Mouse (Mus musculus) midbrain, embryonic 11.5 days (tissue): ENCODE measurements at regions not wholly inside any gene's neighbourhood (a gene's known extent, or its start where the extent isn't known, plus 50 kb on each side); places are given as distances from the start of the nearest gene placed in this dataset.

ENCODE experiments used
- ATAC-seq: fragments of 200-750 bp; cut with Nextera tagmentation; 2 replicates; pipeline ENCODE4 v1.8.0; 2017; ENCODE audit warnings: moderate TSS enrichment, moderate library complexity; ENCODE audit not compliant: low FRiP score
- DNase-seq: peaks from one replicate; pipeline ENCODE4 v3.0.0; 2015; ENCODE audit warnings: low spot score; ENCODE audit errors: missing footprints
- H3K27ac ChIP-seq: fragments of 300-500 bp; sonication (generic); 2 replicates; pipeline ENCODE4 v1.5.1; 2014; ENCODE audit warnings: low read depth, low read length
- H3K27me3 ChIP-seq: fragments of 300-500 bp; sonication (generic); 2 replicates; pipeline ENCODE4 v1.6.1; 2014; ENCODE audit warnings: mild to moderate bottlenecking, low read length, moderate library complexity, mixed read lengths; ENCODE audit not compliant: control insufficient read depth, insufficient read depth
- H3K36me3 ChIP-seq: fragments of 300-500 bp; sonication (generic); 2 replicates; pipeline ENCODE4 v1.6.1; 2014; ENCODE audit warnings: mild to moderate bottlenecking, low read length, moderate library complexity, mixed read lengths; ENCODE audit not compliant: control insufficient read depth, insufficient read depth
- H3K4me1 ChIP-seq: fragments of 300-500 bp; sonication (generic); 2 replicates; pipeline ENCODE4 v1.6.1; 2014; ENCODE audit warnings: low read length; ENCODE audit not compliant: control insufficient read depth, insufficient read depth
- H3K4me2 ChIP-seq: fragments of 300-500 bp; sonication (generic); 2 replicates; pipeline ENCODE4 v1.6.1; 2014; ENCODE audit warnings: mild to moderate bottlenecking, moderate library complexity
- H3K4me3 ChIP-seq: fragments of 300-500 bp; sonication (generic); 2 replicates; pipeline ENCODE4 v1.5.1; 2014; ENCODE audit warnings: low read depth, low read length
- H3K9ac ChIP-seq: fragments of 300-500 bp; sonication (generic); 2 replicates; pipeline ENCODE4 v1.6.1; 2014; ENCODE audit warnings: low read length
- H3K9me3 ChIP-seq: fragments of 300-500 bp; sonication (generic); 2 replicates; pipeline ENCODE4 v1.6.1; 2016; ENCODE audit warnings: low read length; ENCODE audit not compliant: control insufficient read depth
- WGBS: fragments of 180-500 bp; shearing (Covaris S2); extraction: QIAGEN DNeasy Blood & Tissue Kit; methylation state at CpG from one replicate; pipeline ENCODE4 v1.1.7; 2014; 5-methylcytosine and 5-hydroxymethylcytosine counted together

DNA sequence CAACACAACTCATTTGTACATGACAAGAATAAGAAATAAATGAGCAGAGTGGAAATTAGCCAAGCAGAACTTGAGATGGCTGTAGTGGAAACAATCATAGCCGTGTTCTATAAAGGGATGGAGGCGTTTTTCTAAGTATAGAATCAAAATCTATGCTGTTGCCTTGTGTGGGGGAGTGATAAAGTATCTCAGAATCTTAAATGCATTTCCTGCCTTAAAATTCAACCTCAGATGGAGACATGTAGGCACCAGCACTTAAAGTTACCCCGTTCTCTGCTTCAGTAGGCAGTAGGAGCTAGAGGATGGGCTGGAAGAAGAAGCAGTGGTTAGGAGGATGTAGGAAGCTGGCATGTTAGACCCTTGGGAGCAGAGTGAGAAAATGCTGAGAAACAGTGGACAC, 386.7 kb downstream of the Ptprc start:
- WGBS: 86% methylated on average over 3 of the region's 3 CpGs
- H3K27me3 ChIP-seq: no peaks in the 10 kb centered on the region
- ATAC-seq (no peak), DNase-seq (no peak)
- no peak overlapping the region for H3K9ac ChIP-seq
- H3K4me3 ChIP-seq: no peak overlapping the region
- no peaks in the 10 kb centered on the region for H3K4me1 ChIP-seq
- H3K9me3 ChIP-seq: no peaks in the 10 kb centered on the region
- no peak overlapping the region for H3K4me2 ChIP-seq
- no peaks in the 10 kb centered on the region for H3K36me3 ChIP-seq
- H3K27ac ChIP-seq: no peak overlapping the region

DNA sequence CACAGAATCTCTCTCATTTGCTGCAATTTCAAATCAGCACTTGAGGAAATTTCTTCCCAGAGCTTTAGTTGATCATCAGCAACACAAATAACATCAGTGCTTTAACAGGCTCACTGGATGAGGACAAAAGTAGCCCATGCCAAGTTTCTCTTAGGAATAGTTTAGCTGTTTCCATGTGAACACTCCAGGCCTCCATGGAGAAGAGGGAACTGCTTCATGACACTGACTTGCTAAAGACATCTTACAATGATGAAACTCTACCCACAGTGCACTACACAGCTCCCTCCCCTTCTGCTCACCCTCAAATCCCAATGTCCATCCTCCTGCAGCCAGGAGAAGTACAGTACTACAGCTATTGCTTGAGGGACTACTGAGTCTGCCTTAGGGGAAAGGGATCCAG, 388.9 kb downstream of the Ptprc start:
- DNase-seq: no peak
- ATAC-seq: no peak
- Histone ChIP-seq H3K4me2 (no peak overlapping the region), H3K4me1 (no peaks in the 10 kb centered on the region), H3K27me3 (no peaks in the 10 kb centered on the region), H3K36me3 (no peaks in the 10 kb centered on the region), H3K9me3 (no peaks in the 10 kb centered on the region), H3K27ac (no peak overlapping the region), H3K4me3 (no peak overlapping the region), H3K9ac (no peak overlapping the region)

- Histone ChIP-seq H3K27ac (no peak overlapping the region), H3K4me3 (no peak overlapping the region), H3K9me3 (no peaks in the 10 kb centered on the region), H3K9ac (no peak overlapping the region), H3K36me3 (no peaks in the 10 kb centered on the region), H3K27me3 (no peaks in the 10 kb centered on the region), H3K4me1 (no peaks in the 10 kb centered on the region), H3K4me2 (no peak overlapping the region)
- DNase-seq (no peak), ATAC-seq (no peak)
Measured at GRCm38 (mm10) chr1:137774586-137774985, 400.9 kb downstream of the Ptprc start.

DNA sequence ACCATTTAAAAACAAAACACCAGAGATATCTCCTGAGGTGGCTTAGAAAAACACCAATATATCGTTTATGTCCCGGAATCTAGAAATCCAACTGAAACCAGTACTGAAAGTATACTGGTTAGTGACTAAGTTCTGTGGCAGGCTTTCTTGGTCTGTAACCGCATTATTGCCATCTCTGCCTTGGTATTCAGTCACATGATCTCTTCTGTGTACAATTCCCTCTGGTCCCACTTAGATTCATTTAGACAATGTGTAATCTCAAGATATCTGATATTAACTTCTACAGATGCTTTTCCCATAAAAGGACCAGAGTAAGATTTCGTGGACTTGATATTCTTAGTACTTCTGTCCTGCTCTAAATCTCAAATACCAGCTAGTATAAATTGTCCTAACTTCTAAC, 414.7 kb downstream of the Ptprc start:
- ATAC-seq: no peak
- H3K4me1 ChIP-seq: no peaks in the 10 kb centered on the region
- no peaks in the 10 kb centered on the region for H3K9me3 ChIP-seq
- H3K36me3 ChIP-seq: no peaks in the 10 kb centered on the region
- DNase-seq: no peak
- 89% methylated on average over 4 of the region's 4 CpGs for WGBS
- H3K4me3 ChIP-seq: no peak overlapping the region
- H3K27me3 ChIP-seq: no peaks in the 10 kb centered on the region
- no peak overlapping the region for H3K4me2 ChIP-seq
- H3K9ac ChIP-seq: no peak overlapping the region
- no peak overlapping the region for H3K27ac ChIP-seq

GRCm38 (mm10) chr1:137751446-137751961, 424.0 kb downstream of the Ptprc start:
- ATAC-seq: no peak
- no peak overlapping the region for H3K9ac ChIP-seq

DNA sequence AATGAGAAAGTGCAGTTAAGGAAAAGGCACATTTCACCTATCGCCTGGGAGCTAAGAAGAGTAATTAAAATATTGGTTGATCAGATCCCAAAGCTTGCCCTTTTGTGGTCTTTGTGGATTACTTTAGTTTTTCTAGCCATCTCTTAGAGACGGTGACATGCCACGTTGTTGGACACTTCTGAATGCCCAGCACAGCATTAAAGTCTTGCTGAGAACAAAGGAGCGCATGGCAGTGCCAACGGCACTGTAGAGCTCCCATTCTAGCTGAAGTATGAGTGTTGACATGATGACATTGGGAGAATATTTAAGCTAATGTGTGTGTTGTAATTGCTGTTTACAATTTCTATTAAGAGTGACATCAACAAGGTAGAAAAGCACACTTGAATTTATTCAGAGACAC, 424.6 kb downstream of the Ptprc start:
- ATAC-seq: no peak
- Histone ChIP-seq H3K36me3 (no peaks in the 10 kb centered on the region), H3K9ac (no peak overlapping the region), H3K4me2 (no peak overlapping the region), H3K4me1 (no peaks in the 10 kb centered on the region), H3K4me3 (no peak overlapping the region), H3K27me3 (no peaks in the 10 kb centered on the region), H3K27ac (no peak overlapping the region), H3K9me3 (no peaks in the 10 kb centered on the region)
- WGBS: 87% methylated on average over 5 of the region's 5 CpGs
- no peak for DNase-seq

More at GRCm38 (mm10) chr1:137751446-137751961, 424.0 kb downstream of the Ptprc start:
- no peak for DNase-seq
- Histone ChIP-seq H3K4me2 (no peak overlapping the region), H3K27ac (no peak overlapping the region), H3K36me3 (no peaks in the 10 kb centered on the region), H3K4me1 (no peaks in the 10 kb centered on the region), H3K27me3 (no peaks in the 10 kb centered on the region), H3K4me3 (no peak overlapping the region), H3K9me3 (no peaks in the 10 kb centered on the region)
- WGBS: 85% methylated on average over 7 of the region's 7 CpGs

GRCm38 (mm10) chr1:137746129-137746528, 429.4 kb downstream of the Ptprc start:
- ATAC-seq: no peak
- no peaks in the 10 kb centered on the region for H3K27me3 ChIP-seq

GRCm38 (mm10) chr1:137738157-137738851, 437.2 kb downstream of the Ptprc start:
- Histone ChIP-seq H3K9me3 (no peaks in the 10 kb centered on the region), H3K27me3 (no peaks in the 10 kb centered on the region), H3K9ac (no peak overlapping the region), H3K27ac (no peak overlapping the region), H3K4me3 (no peak overlapping the region), H3K4me2 (no peak overlapping the region), H3K36me3 (no peaks in the 10 kb centered on the region), H3K4me1 (no peaks in the 10 kb centered on the region)
- DNase-seq (no peak), ATAC-seq (no peak)
- WGBS: 20% methylated on average over 1 of the region's 1 CpGs

More at GRCm38 (mm10) chr1:137746129-137746528, 429.4 kb downstream of the Ptprc start:
- DNase-seq: no peak
- Histone ChIP-seq H3K4me2 (no peak overlapping the region), H3K9me3 (no peaks in the 10 kb centered on the region), H3K9ac (no peak overlapping the region), H3K4me1 (no peaks in the 10 kb centered on the region), H3K36me3 (no peaks in the 10 kb centered on the region), H3K4me3 (no peak overlapping the region), H3K27ac (no peak overlapping the region)
- 77% methylated on average over 2 of the region's 2 CpGs for WGBS

DNA sequence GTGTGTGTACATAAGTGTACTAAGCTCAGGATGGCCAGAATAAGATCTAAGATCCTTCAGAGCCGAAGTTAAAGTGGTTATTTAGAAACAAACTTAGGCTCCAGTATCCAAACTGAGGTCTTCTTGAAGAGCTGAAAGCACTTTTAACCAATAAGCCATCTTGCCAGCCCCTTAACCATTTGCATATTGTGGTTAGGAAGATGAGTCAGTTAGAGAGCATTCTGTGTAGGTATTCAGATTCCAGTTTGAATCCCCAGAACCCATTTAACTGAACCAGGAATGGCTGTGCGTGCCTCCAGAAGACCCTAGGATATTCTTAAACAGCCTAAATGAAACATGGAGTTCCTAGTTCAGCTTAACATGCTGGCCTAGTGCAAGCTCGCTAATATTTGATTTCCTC, 471.6 kb downstream of the Ptprc start:
- no peaks in the 10 kb centered on the region for H3K27me3 ChIP-seq
- H3K4me3 ChIP-seq: no peak overlapping the region
- no peak overlapping the region for H3K9ac ChIP-seq
- H3K36me3 ChIP-seq: no peaks in the 10 kb centered on the region
- WGBS: 85% methylated on average over 3 of the region's 3 CpGs
- no peaks in the 10 kb centered on the region for H3K9me3 ChIP-seq
- no peak for ATAC-seq
- no peaks in the 10 kb centered on the region for H3K4me1 ChIP-seq
- no peak for DNase-seq
- no peak overlapping the region for H3K4me2 ChIP-seq
- no peak overlapping the region for H3K27ac ChIP-seq
